Mouse (Mus musculus): ENCODE measurements at regions not wholly inside any gene's neighbourhood (a gene's known extent, or its start where the extent isn't known, plus 50 kb on each side); places are given as distances from the start of the nearest gene placed in this dataset.

DNA sequence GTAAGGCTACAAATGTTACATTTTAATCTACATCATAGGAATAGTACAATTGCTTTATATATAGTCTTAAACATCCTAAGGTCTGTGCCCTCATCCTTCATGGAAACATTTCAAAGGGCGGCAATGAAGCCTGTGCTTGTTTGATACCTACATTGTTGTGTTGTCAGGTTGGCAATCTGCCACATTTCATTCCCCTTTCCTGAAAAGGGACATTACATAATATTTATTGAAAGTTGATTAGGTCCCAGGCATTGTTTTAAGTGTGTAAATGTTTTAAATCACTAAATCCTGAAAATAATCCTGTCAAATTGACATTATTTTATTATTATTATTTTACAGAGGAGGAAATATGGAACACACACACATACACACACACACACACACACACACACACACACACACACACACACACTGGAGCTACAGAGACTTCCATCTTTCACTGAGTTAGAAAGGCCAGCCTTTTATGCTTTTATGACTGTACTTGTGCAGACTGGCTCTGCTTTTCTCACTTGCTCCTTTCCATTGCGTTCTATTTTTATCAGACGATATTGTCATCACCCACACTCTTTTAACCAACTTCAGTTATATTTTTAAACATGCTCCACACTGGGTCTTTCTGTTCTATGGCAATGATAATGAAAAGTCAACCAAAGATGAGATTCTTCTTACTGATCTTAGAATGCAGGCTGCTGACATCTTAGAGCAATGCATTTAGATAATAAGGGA is 153.8 kb upstream of the Asb5 start:
- TF ChIP-seq CTCF (IDR thresholded peaks at IDR 0.05; ENCODE audit: borderline replicate concordance, insufficient read depth, low read depth, low read length) (no peak), POLR2A (IDR thresholded peaks at IDR 0.05; ENCODE audit: borderline replicate concordance, insufficient read depth, low read length) (no peak)

All from cerebellum, adult 2 months (tissue).